Mouse (Mus musculus) spleen, adult 2 months (tissue): Measurements from ENCODE around the gene Fam8a1.

Experiments
- CTCF ChIP-seq: fragments of 200-500 bp; IDR thresholded peaks from 2 replicates; pipeline ENCODE4 v1.5.1; 2011; ENCODE audit warnings: mild to moderate bottlenecking, inconsistent platforms; ENCODE audit not compliant: insufficient read depth, insufficient read length, insufficient replicate concordance; ENCODE audit errors: extremely low read depth
- POLR2A ChIP-seq: fragments of 200-500 bp; IDR thresholded peaks from 2 replicates; pipeline ENCODE4 v1.6.1; 2011; ENCODE audit warnings: low read depth, low read length, inconsistent platforms

DNA sequence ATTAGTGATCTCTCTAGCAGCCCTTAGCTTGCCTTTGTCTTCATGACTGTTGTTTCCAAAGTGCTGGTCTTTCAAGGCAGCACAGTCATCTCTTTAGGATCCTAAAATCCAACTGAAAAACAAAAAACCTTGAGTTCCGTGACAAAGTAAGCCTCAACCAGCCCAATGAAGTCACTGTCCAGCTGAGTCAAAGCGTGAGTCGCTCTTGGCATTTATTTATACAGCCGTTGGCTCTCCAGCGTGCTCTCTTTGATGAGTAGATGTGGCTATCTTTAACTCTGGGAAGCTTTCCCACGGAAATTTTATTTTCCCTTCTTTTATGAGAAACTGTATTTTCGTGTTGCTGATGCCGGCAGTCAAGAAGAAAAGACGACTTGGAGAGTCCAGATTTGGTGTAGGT, 42.7 kb upstream of the Fam8a1 start:
- TF ChIP-seq POLR2A (no peak), CTCF (no peak)
